Mouse (Mus musculus) E14TG2a.4 (cell line): ENCODE measurements around the gene 4930469K13Rik.

Source experiments
- CTCF ChIP-seq: conservative IDR thresholded peaks from 2 replicates; pipeline ENCODE4 v1.5.1; 2014; ENCODE audit warnings: low read length
- NANOG ChIP-seq: IDR thresholded peaks from 2 replicates; pipeline ENCODE4 v1.6.1; 2014; ENCODE audit warnings: borderline replicate concordance, low read length, mixed read lengths
- POU5F1 ChIP-seq: IDR thresholded peaks from 2 replicates; pipeline ENCODE4 v1.6.1; 2014; ENCODE audit warnings: low read length, borderline replicate concordance

GRCm38 (mm10) chr11:34063257-34063656 is 35.1 kb downstream of the 4930469K13Rik start:
- TF ChIP-seq CTCF (no peak), POU5F1 (no peak), NANOG (no peak)
